Mouse (Mus musculus) kidney, embryonic 15.5 days (tissue): ENCODE measurements at regions not wholly inside any gene's neighbourhood (a gene's known extent, or its start where the extent isn't known, plus 50 kb on each side); places are given as distances from the start of the nearest gene placed in this dataset.

Experiments
- ATAC-seq: fragments of 200-750 bp; cut with Nextera tagmentation; replicated peaks from 2 replicates; pipeline ENCODE4 v1.8.0; 2017; ENCODE audit warnings: moderate TSS enrichment; ENCODE audit not compliant: low FRiP score
- H3K27ac ChIP-seq: fragments of 300-500 bp; sonication (generic); 2 replicates; pipeline ENCODE4 v1.5.1; 2015; ENCODE audit warnings: mild to moderate bottlenecking, inconsistent platforms
- H3K27me3 ChIP-seq: fragments of 300-500 bp; sonication (generic); 2 replicates; pipeline ENCODE4 v1.6.1; 2015; ENCODE audit warnings: inconsistent platforms
- H3K36me3 ChIP-seq: fragments of 300-500 bp; sonication (generic); 2 replicates; pipeline ENCODE4 v1.6.1; 2015; ENCODE audit warnings: inconsistent platforms
- H3K4me1 ChIP-seq: fragments of 300-500 bp; sonication (generic); 2 replicates; pipeline ENCODE4 v1.6.1; 2015; ENCODE audit warnings: inconsistent platforms
- H3K4me2 ChIP-seq: fragments of 300-500 bp; sonication (generic); 2 replicates; pipeline ENCODE4 v1.6.1; 2015; ENCODE audit warnings: moderate library complexity, mild to moderate bottlenecking, inconsistent platforms
- H3K4me3 ChIP-seq: fragments of 300-500 bp; sonication (generic); replicated peaks from 2 replicates; pipeline ENCODE4 v1.5.1; 2015; ENCODE audit warnings: mild to moderate bottlenecking, inconsistent platforms
- H3K9ac ChIP-seq: fragments of 300-500 bp; sonication (generic); 2 replicates; pipeline ENCODE4 v1.6.1; 2015; ENCODE audit warnings: mild to moderate bottlenecking, inconsistent platforms
- H3K9me3 ChIP-seq: fragments of 300-500 bp; sonication (generic); replicated peaks from 2 replicates; pipeline ENCODE4 v1.6.1; 2016; ENCODE audit warnings: inconsistent platforms
- WGBS: fragments of 180-500 bp; shearing (Covaris S2); methylation state at CpG from one replicate; pipeline ENCODE4 v1.1.7; 2015; ENCODE audit warnings: mixed read lengths; 5-methylcytosine and 5-hydroxymethylcytosine counted together

DNA sequence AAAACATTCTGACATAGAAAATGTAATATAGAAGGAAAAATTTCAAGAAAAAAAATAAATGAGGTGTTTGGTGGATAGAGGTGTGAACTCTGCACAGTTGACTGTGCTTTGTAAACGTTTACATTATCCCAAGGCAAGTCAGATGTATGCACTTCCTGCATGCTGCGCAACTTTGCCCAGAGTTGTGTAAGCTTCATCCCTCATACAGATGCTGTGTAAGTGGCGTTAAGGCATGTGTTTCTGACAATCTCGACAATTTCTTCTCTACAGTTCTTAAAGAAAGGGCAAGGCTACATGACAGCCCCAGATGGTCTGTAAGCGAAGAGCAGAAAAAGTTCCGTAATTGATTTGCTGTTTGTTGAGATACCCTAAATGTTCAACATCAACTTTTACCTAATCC is 476.6 kb upstream of the Pitx2 start:
- no peak for ATAC-seq
- 74% methylated on average over 6 of the region's 6 CpGs for WGBS
- H3K27ac ChIP-seq, result no peak overlapping the region

DNA sequence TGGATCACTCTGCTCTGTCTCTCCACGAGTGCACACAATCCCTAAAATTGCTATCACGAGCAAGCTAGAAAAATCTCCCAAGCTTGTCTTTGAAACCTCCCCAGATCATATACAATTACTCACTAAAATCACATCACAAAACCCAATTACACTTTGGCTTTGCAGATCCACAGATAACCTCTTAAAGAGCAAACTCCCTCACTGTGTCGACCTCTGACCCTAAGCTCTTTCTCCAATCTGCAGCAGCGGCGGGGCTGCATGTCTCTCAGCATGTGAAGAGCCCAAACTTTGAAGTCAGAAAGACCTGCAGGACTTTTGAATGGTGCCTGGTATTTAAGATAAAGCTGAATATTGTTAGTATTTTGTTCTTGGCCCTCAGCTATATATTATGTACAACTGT is 479.4 kb upstream of the Pitx2 start:
- Histone ChIP-seq H3K9me3 (no peaks in the 10 kb centered on the region), H3K36me3 (no peaks in the 10 kb centered on the region), H3K4me1 (no peaks in the 10 kb centered on the region), H3K4me2 (no peak overlapping the region), H3K9ac (no peak overlapping the region), H3K27me3 (no peaks in the 10 kb centered on the region), H3K27ac (no peak overlapping the region), H3K4me3 (no peak overlapping the region)
- 32% methylated on average over 5 of the region's 5 CpGs for WGBS
- no peak for ATAC-seq

More for the DNA sequence above, 476.6 kb upstream of the Pitx2 start:
- Histone ChIP-seq H3K4me3 (no peak overlapping the region), H3K27me3 (no peaks in the 10 kb centered on the region), H3K36me3 (no peaks in the 10 kb centered on the region), H3K9ac (no peak overlapping the region), H3K4me2 (no peak overlapping the region), H3K9me3 (no peaks in the 10 kb centered on the region), H3K4me1 (no peaks in the 10 kb centered on the region)

DNA sequence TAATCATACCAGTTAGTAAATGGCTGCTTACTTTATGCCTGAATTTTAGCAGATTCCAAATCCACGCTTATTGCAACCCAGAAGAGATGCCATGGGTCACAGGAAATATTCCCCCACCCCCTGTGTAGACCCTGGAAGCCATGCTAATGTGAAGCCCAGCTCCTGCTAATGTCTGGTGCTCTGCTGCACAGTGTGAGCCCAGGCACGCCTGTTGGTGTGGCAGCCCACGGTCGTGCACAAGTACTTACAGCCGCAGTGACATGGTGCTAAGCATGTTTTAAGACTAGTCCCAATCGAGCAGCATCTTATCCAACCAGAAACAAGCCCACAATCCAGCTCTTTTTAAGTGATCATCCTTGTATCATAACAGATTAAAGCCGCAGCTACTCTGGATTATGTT is 480.5 kb upstream of the Pitx2 start:
- ATAC-seq, result no peak

DNA sequence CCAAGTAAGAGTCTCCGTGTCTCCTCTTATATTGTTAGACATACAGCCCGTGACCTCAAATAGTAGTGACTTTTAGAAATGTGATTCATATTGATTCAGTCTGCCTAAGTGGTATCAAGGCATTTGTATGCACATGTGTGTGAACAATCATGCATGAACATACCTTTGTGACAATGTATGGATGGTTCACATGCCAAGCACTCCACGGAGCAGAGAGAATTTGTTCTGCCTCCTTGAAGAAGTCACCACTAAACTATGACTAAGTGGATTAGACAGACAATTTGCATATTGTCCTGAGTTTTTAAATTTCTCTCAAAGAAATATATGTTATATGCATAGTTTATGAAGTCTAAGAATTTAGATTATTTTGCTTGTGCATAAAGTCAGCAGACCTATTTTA is 492.4 kb upstream of the Pitx2 start:
- no peaks in the 10 kb centered on the region for H3K9me3 ChIP-seq
- H3K36me3 ChIP-seq, result no peaks in the 10 kb centered on the region
- ATAC-seq, result no peak
- no peak overlapping the region for H3K4me2 ChIP-seq
- WGBS, result 82% methylated on average over 3 of the region's 3 CpGs
- H3K9ac ChIP-seq, result no peak overlapping the region
- no peaks in the 10 kb centered on the region for H3K4me1 ChIP-seq
- no peaks in the 10 kb centered on the region for H3K27me3 ChIP-seq
- no peak overlapping the region for H3K27ac ChIP-seq
- no peak overlapping the region for H3K4me3 ChIP-seq

More for the DNA sequence above, 480.5 kb upstream of the Pitx2 start:
- H3K4me1 ChIP-seq, result no peaks in the 10 kb centered on the region
- H3K27ac ChIP-seq, result no peak overlapping the region
- 78% methylated on average over 7 of the region's 7 CpGs for WGBS
- H3K27me3 ChIP-seq, result no peaks in the 10 kb centered on the region
- no peaks in the 10 kb centered on the region for H3K9me3 ChIP-seq
- no peak overlapping the region for H3K4me3 ChIP-seq
- no peak overlapping the region for H3K4me2 ChIP-seq
- H3K36me3 ChIP-seq, result no peaks in the 10 kb centered on the region
- no peak overlapping the region for H3K9ac ChIP-seq

DNA sequence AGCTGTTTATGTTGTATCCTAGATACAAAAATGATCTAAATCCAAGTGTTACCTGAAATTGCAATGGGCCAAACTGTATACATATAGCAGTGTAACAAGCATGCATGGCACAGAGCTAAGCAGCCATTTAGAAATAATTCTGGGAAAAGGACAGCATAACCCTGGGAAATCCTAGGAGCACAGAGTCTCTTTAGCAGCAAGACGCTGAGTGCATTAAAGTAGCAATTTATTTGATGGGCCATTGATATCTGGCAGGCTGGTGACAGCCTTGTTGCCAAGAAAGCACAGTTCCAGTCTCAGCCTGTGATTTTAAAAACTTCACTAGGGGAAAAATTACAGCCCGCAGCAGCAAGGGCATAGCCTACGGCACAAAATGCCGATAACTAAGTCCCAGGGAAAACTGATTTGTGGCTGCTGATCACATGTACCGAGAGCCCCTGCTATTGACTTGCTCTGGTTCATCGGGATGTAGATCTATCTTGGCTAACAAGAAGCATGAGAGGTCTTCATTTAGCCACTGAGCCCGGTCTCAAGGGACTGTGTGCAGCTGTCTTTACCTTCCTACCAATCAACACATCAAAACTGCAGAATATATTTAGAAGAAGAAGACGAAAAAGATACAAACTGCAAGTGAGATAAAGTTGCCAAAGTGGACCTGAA is 531.1 kb upstream of the Pitx2 start:
- WGBS, result 57% methylated on average over 8 of the region's 8 CpGs
- no peaks in the 10 kb centered on the region for H3K4me1 ChIP-seq
- no peak for ATAC-seq
- no peaks in the 10 kb centered on the region for H3K27me3 ChIP-seq
- no peak overlapping the region for H3K9ac ChIP-seq
- H3K4me2 ChIP-seq, result no peak overlapping the region
- H3K36me3 ChIP-seq, result no peaks in the 10 kb centered on the region
- no peak overlapping the region for H3K4me3 ChIP-seq
- no peaks in the 10 kb centered on the region for H3K9me3 ChIP-seq
- H3K27ac ChIP-seq, result no peak overlapping the region

DNA sequence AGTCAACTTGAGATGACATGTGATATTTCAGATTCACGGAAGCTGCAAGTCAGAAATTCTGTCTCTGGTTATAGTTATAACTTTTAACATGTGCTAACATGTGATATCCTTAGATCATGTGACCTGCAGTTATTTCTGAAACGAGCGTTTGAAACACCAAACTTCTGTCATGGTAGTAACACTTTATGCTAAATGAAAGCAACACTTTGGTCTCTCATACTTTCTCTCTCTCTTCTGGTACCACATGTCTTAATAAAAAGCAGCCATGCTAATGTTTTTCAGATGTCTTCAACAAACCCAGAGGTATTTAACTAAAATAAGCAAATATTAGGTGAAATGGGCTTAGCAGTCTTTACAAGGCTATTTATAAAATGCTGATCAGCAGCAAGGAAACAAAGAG is 534.5 kb upstream of the Pitx2 start:
- H3K4me1 ChIP-seq, result no peaks in the 10 kb centered on the region
- H3K9me3 ChIP-seq, result no peaks in the 10 kb centered on the region
- no peak overlapping the region for H3K4me3 ChIP-seq
- no peak overlapping the region for H3K27ac ChIP-seq
- ATAC-seq, result no peak
- WGBS, result 75% methylated on average over 3 of the region's 3 CpGs
- no peak overlapping the region for H3K4me2 ChIP-seq
- H3K9ac ChIP-seq, result no peak overlapping the region
- H3K27me3 ChIP-seq, result no peaks in the 10 kb centered on the region
- H3K36me3 ChIP-seq, result no peaks in the 10 kb centered on the region

DNA sequence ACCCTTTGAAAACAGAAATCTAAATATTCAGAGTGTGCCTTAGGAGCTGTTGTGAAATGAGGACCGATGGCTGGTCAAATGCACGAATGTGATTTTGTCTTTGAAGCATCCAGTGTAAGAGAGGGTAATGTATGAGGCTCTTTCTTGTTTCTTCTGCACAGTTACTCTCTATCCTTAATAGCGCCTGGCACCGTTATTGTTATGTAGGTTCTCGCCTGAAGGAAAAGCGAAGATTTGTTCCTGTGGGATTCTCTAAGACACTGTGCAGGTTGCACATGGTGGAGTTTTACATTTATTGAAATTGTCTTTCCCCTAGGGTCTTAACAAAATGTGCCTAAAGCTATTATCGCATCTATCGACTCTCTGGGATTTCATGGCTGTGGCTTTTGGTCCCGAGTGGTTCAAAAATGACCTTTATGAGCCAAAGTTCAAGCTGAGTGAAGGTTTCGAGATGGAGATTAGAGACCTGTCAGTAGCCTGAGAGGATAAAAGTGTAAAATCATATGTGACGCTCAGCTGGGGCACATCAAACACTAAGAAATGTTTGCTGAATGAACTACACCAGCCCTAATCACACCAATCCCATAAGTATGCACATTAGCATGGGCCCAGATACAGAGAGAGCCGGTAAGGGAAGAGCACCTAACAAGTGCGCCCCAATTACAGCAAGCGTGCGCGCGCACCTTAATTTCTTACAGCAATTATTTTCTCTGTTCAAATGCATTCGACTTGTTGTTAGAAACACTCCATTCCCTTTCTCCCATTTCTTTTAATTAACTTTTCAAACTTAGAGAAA is 562.5 kb upstream of the Pitx2 start:
- WGBS, result 84% methylated on average over 18 of the region's 18 CpGs

DNA sequence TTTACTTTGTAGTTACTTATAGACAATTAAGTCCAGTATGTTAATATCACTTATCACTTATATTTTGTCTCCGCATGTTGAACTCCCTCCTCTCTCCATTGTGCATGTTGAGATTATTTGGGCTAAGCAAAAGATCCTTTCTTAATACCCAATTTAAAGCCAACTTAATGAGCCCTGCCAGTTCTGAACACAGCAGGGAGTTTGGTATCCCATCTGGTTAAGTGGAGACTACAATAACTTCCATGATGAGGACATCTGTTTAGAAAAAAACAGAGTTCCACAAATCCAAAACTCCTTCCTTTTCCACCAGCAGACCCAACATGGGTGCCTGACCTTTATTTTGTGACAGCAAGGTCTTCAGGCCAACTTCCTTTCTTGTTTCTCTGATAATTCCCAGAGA is 572.0 kb upstream of the Pitx2 start:
- ATAC-seq, result no peak
- Histone ChIP-seq H3K27me3 (no peaks in the 10 kb centered on the region), H3K27ac (no peak overlapping the region), H3K4me1 (no peaks in the 10 kb centered on the region), H3K4me3 (no peak overlapping the region), H3K4me2 (no peak overlapping the region), H3K36me3 (no peaks in the 10 kb centered on the region), H3K9ac (no peak overlapping the region), H3K9me3 (no peaks in the 10 kb centered on the region)
- WGBS, result 91% methylated on average over 1 of the region's 1 CpGs

More for the DNA sequence above, 562.5 kb upstream of the Pitx2 start:
- no peak overlapping the region for H3K4me3 ChIP-seq
- H3K36me3 ChIP-seq, result no peaks in the 10 kb centered on the region
- no peak overlapping the region for H3K9ac ChIP-seq
- no peak overlapping the region for H3K27ac ChIP-seq
- no peak for ATAC-seq
- no peak overlapping the region for H3K4me2 ChIP-seq
- no peaks in the 10 kb centered on the region for H3K9me3 ChIP-seq
- no peaks in the 10 kb centered on the region for H3K27me3 ChIP-seq
- H3K4me1 ChIP-seq, result no peaks in the 10 kb centered on the region

DNA sequence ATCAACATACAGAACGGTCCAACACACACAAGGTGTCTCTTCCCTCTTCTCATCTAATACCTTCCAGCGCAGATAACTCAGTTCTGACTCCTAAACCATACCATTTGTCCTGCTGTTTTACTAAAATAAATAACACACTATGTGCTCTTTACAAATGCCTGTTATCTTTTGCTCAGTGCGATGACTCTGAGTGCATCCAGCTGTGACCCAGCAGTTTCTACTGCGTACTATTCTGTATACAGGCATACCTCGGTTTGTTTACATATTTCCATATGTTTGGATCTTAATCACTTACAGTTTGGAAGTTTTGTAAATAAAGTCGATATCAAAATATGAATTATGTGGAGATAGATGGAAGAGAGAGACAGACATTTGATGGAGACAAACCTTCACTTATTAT is 583.0 kb upstream of the Pitx2 start:
- 89% methylated on average over 6 of the region's 6 CpGs for WGBS
- Histone ChIP-seq H3K27me3 (no peaks in the 10 kb centered on the region), H3K36me3 (no peaks in the 10 kb centered on the region), H3K4me3 (no peak overlapping the region), H3K4me2 (no peak overlapping the region), H3K4me1 (no peaks in the 10 kb centered on the region), H3K27ac (no peak overlapping the region), H3K9me3 (no peaks in the 10 kb centered on the region), H3K9ac (no peak overlapping the region)
- ATAC-seq, result no peak

DNA sequence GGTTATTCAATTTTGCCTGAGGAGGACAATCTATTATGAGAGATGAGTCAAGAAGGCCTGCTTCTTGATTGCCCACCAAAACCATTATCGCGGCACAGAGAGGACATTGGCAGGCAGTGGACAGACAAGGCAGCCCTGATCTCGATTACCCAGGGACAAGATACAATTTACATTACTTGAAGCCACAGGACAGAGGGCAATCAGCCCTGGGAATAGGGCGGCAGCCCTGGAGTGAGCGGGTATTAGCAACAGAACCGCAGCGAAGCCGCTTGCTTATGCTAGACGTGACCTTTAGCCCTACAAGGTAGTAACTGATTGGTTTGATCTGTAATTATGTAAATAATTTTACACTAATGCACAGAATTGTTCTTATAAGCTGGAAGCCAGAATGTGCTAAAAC is 586.0 kb upstream of the Pitx2 start:
- Histone ChIP-seq H3K27me3 (no peaks in the 10 kb centered on the region), H3K9ac (no peak overlapping the region), H3K9me3 (no peaks in the 10 kb centered on the region), H3K36me3 (no peaks in the 10 kb centered on the region), H3K4me2 (no peak overlapping the region), H3K4me1 (no peaks in the 10 kb centered on the region), H3K4me3 (no peak overlapping the region), H3K27ac (no peak overlapping the region)
- 85% methylated on average over 9 of the region's 9 CpGs for whole genome bisulfite sequencing
- ATAC-seq, result no peak

DNA sequence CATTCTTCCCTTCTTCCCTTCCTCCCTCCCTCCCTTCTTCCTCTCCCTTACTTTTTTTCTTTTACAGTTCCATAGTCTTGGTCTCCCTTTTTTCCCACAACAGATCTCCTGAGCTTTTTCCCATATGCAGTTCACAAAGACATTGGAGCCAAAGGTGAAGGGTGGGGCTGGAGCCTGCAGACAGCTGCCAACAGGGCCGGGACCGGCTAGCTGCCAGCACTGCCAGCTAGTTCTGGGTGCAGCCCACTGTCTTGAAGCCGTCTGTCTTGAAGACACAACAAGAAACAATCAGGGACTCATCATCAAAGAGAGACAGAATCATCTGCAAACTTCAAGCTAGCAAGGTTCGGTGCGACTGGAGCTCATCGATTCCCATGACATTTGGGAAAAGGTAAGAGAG is 588.9 kb upstream of the Pitx2 start:
- Histone ChIP-seq H3K4me2 (no peak overlapping the region), H3K9me3 (no peaks in the 10 kb centered on the region), H3K4me1 (no peaks in the 10 kb centered on the region), H3K9ac (no peak overlapping the region), H3K27me3 (no peaks in the 10 kb centered on the region), H3K36me3 (no peaks in the 10 kb centered on the region), H3K27ac (no peak overlapping the region), H3K4me3 (no peak overlapping the region)
- WGBS, result 82% methylated on average over 6 of the region's 6 CpGs
- ATAC-seq, result no peak

DNA sequence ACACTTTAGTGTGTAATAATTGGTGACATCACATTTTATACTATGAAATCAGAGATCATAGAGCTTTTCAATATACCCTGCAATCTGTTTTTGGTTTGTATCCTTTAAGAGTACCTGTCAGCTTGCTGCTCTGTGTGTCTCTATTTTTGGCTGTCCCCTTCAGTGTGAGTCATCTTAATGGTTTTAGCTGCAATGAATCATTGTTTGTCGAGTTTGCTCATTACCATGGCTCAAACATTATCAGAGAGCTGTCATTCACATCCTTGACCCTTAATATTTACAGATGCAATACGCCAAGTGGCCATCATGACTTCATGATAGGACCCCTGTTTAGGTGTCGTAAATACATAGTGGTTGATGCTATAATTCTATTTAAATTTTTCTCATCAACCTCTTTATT is 591.0 kb upstream of the Pitx2 start:
- Histone ChIP-seq H3K9me3 (no peaks in the 10 kb centered on the region), H3K4me3 (no peak overlapping the region), H3K4me2 (no peak overlapping the region), H3K4me1 (no peaks in the 10 kb centered on the region), H3K36me3 (no peaks in the 10 kb centered on the region), H3K27me3 (no peaks in the 10 kb centered on the region), H3K9ac (no peak overlapping the region), H3K27ac (no peak overlapping the region)
- WGBS, result 75% methylated on average over 3 of the region's 3 CpGs
- no peak for ATAC-seq
